Mouse (Mus musculus) stomach, postnatal 0 days (tissue): Measurements from ENCODE around the gene Kat8.

ENCODE experiments used
- CTCF ChIP-seq: IDR thresholded peaks from 2 replicates; pipeline ENCODE4 v1.5.1; 2016; ENCODE audit warnings: antibody characterized with exemption, low read depth, mild to moderate bottlenecking, moderate library complexity
- EP300 ChIP-seq: optimal IDR thresholded peaks from 2 replicates; pipeline ENCODE3; 2016; ENCODE audit warnings: antibody characterized with exemption

DNA sequence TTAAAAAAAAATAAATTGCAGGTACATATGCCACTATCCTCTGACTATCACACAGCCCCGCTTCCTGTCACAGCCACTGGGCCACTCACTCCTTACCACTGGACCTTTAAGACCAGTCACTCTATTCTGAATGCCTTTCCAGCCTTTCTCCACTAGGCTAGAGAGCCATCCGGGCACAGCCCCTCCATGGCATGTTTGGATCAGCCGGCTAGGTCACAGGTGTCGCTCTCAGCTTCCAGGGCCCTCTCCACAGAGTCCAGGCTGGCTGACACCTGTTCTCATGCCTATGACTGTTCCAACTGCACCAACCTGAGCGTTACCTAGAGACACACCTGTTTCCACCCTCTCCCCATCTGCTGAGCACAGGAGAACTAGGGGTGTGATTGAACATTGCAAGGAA is 16.3 kb downstream of the Kat8 start:
- TF ChIP-seq CTCF (peak; percentile 41), EP300 (no peak)
